Mouse (Mus musculus): Measurements from ENCODE around the gene Prr29.

- no peak for TF ChIP-seq CTCF (IDR thresholded peaks at IDR 0.05)
- TF ChIP-seq EP300 (IDR thresholded peaks at IDR 0.05; ENCODE audit: insufficient read depth, low read depth, low read length), result no peak
- TF ChIP-seq POLR2A (IDR thresholded peaks at IDR 0.05; ENCODE audit: insufficient read depth, low read depth, low read length), result no peak
Observed at GRCm38 (mm10) chr11:106324858-106325257, 40.4 kb upstream of the Prr29 start.
